Mouse (Mus musculus): Measurements from ENCODE around the gene Gm44596.

The Gm44596 gene

GRCm38 (mm10) chr6:128429300-128429699 is 54.0 kb downstream of the Gm44596 start:
- no peak for DNase-seq (ENCODE audit: low read depth)

GRCm38 (mm10) chr6:128429826-128430225 is 54.5 kb downstream of the Gm44596 start:
- DNase-seq (ENCODE audit: low read depth): no peak

GRCm38 (mm10) chr6:128432356-128432915 is 57.1 kb downstream of the Gm44596 start:
- DNase-seq (ENCODE audit: low read depth): no peak

GRCm38 (mm10) chr6:128433566-128433965 is 58.3 kb downstream of the Gm44596 start:
- no peak for DNase-seq (ENCODE audit: low read depth)

- no peak for DNase-seq (ENCODE audit: low read depth)
These were observed 60.2 kb downstream of the Gm44596 start for GRCm38 (mm10) chr6:128435474-128435873.

- DNase-seq (ENCODE audit: low read depth): no peak
These were observed 61.2 kb downstream of the Gm44596 start for GRCm38 (mm10) chr6:128436356-128437005.

- DNase-seq (ENCODE audit: low read depth): no peak
These were observed 62.0 kb downstream of the Gm44596 start for GRCm38 (mm10) chr6:128437288-128437687.

GRCm38 (mm10) chr6:128437731-128438316 is 62.5 kb downstream of the Gm44596 start:
- no peak for DNase-seq (ENCODE audit: low read depth)

- DNase-seq (ENCODE audit: low read depth): peak; percentile 84
These were observed 63.1 kb downstream of the Gm44596 start, which contains the start of gene Fkbp4 for GRCm38 (mm10) chr6:128438317-128438870. Gene Fkbp4, minus strand, starts transcription at chr6:128438677.

- no peak for DNase-seq (ENCODE audit: low read depth)
These were observed 63.6 kb downstream of the Gm44596 start for GRCm38 (mm10) chr6:128438871-128439341.

- DNase-seq (ENCODE audit: low read depth): no peak
These were observed 64.9 kb downstream of the Gm44596 start for GRCm38 (mm10) chr6:128440238-128440637.

- DNase-seq (ENCODE audit: low read depth): no peak
These were observed 70.6 kb downstream of the Gm44596 start for GRCm38 (mm10) chr6:128445761-128446535.

GRCm38 (mm10) chr6:128447063-128447462 is 71.8 kb downstream of the Gm44596 start:
- no peak for DNase-seq (ENCODE audit: low read depth)

- no peak for DNase-seq (ENCODE audit: low read depth)
These were observed 80.7 kb downstream of the Gm44596 start for GRCm38 (mm10) chr6:128455835-128456605.

Data from c-Kit-positive CD71-positive TER-119-negative erythroid progenitor cells, embryonic 14.5 days (primary cell).